Mouse (Mus musculus): ENCODE results near the gene Heg1.

- TF ChIP-seq CTCF (IDR thresholded peaks at IDR 0.05; ENCODE audit: borderline replicate concordance, extremely low read depth, insufficient read depth, insufficient read length) (no peak), POLR2A (IDR thresholded peaks at IDR 0.05; ENCODE audit: borderline replicate concordance, extremely low read depth, insufficient read depth, insufficient read length, poor library complexity, severe bottlenecking) (no peak)
Observed at GRCm38 (mm10) chr16:33769848-33770247, 85.7 kb downstream of the Heg1 start.
